Mouse (Mus musculus) induced T-regulatory cell, adult 2 months (primary cell): ENCODE measurements at regions not wholly inside any gene's neighbourhood (a gene's known extent, or its start where the extent isn't known, plus 50 kb on each side); places are given as distances from the start of the nearest gene placed in this dataset.

Source experiments
- DNase-seq: peaks from one replicate; pipeline ENCODE4 v3.0.0-alpha.2; 2012; ENCODE audit warnings: low read depth

- DNase-seq, result no peak
Measured at GRCm38 (mm10) chr13:72691783-72692729, 63.4 kb downstream of the Irx2 start.

DNA sequence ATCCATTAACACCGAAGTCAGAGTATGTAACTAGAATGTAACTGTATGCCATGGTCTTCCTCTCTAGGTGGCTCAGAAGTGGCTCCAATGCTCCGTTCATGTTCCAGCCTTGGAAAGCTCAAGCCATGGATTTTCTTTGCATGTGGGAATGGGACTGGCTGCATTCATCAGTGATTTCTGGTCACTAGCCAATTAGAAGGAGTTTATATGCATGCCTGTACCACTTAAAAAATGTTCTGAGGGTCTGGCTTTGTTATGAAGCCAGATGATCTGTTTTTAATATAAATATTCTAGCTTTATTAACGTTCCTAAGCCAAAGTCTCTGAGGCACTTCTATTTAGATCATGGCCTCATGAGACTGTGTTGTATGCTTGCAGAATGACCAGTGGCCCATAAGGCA is 78.8 kb downstream of the Irx2 start:
- DNase-seq, result no peak

GRCm38 (mm10) chr13:72708728-72709127 is 80.1 kb downstream of the Irx2 start:
- no peak for DNase-seq

DNA sequence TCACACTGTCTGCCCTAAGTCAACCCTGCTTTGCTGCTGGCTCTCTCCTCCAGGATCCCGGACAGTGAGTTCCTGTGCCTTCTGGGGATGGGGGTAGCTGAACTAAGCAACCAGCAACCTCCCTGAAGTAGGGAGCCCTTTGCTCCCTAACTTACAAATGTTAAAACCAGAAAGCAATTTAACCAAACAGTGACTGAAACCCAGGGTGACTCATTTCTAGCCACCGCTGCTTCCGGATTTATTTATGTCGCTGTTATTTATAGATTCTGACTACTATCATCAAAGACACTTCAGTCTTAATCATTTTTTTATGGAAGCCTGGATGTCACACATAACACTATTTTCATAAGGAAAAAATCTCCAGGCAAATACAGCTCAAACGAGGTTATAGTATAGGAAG is 81.4 kb downstream of the Irx2 start:
- no peak for DNase-seq

DNA sequence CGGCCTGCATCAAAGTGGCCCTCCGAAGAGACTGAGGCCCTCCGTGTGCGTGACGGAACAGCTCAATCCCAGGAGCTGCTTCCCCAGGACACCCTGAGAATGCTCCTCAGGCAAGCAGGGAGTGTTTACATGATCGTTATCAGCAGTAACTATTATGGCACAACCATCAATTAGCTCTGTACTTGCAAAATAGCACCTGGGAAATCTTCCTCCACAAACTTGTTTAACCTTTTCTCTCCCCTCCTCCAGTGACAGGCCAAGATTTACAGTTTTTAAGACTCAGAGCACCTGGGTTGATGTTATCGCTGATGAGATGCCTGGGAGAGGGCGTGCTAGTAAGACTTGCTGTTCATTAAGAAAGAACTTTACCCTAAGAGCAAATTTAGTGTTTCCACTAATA is 82.5 kb downstream of the Irx2 start:
- no peak for DNase-seq

DNA sequence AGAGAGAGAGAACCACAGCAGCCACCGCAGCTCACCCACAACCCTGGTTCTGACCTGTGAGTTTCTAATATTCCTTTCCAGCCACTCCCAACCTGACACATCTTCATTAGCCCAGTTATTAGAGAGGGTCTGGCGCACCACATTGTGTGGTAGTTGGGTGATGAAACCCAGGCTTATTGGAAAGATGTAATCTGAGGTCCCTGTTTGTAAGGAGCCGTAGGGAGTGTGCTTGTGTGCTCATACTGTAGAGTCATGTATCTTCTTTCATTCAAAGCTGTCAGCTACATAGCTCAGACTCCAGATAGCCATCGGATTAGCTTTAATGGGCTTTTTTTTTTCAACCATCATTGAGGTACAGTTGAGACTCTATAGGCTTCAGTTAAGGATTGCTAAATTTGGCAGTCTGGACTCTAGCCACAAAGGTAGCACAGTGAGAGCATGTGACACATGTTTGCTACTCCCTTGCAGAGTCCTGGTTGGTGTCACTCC is 83.3 kb downstream of the Irx2 start:
- no peak for DNase-seq

GRCm38 (mm10) chr13:72714793-72715192 is 86.2 kb downstream of the Irx2 start:
- no peak for DNase-seq

GRCm38 (mm10) chr13:72715959-72716680 is 87.5 kb downstream of the Irx2 start:
- no peak for DNase-seq

- DNase-seq, result no peak
Measured at GRCm38 (mm10) chr13:72727126-72727525, 98.5 kb downstream of the Irx2 start.

- no peak for DNase-seq
Measured at GRCm38 (mm10) chr13:72735916-72736315, 107.3 kb downstream of the Irx2 start.

GRCm38 (mm10) chr13:72736992-72737391 is 108.4 kb downstream of the Irx2 start:
- DNase-seq, result no peak

DNA sequence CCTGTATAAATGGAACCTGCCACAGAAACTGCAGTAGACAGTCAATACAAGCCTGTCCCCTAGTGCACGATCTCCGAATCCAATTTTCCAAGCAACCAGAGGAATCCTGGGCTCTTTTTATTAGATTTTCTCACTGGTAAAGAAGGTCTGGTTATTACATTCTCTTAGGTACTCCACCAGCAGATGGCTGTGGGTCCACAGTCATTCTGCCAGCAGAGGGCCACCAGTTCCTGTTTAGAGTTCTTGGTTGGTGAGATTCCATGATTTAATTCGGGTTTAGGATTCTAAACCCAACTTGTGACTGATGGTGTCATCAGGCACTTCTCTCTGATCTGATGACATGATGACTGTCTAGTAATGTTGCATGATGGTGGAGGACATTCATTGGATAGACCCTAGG is 118.6 kb downstream of the Irx2 start:
- no peak for DNase-seq

- no peak for DNase-seq
Measured at GRCm38 (mm10) chr13:72755036-72755435, 126.4 kb downstream of the Irx2 start.

DNA sequence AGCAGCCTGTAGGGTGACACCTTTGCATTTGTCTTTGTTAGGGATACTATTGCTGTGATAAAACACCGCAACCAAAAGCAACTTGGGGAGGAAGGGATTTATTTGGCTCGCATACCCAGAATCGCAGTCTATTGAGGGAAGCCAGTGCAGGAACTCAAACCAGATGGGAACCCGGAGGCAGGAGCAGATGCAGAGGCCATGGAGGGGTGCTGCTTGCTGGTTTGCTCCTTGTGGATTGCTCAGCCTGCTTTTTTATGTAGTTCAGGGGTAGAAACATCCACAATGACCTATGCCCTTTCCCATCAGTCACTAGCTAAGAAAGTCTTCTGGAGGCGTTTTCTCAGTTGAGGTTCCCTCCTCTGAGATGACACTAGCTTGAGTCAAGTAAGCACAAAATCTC is 133.9 kb downstream of the Irx2 start:
- no peak for DNase-seq

- DNase-seq, result no peak
Measured at GRCm38 (mm10) chr13:72763337-72763736, 134.7 kb downstream of the Irx2 start.

DNA sequence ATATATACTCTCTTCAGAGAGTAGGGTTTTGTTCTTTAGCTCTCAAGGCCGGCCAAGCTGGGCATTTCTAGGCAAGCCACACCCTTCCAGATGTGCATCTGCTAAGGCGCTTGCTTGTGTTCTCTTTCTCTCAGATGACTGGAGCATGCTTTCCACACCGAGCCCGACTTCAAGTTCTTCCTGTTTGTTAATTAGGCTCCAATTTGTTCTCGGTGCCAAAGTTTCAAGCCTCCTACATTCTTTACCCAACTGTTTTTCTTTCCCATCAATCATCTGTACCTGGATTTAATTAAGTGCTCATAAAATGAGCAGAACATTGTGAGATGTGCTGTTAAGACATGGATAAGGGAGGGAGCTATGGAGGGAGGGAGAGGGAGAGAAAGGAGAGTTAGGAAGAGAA is 138.7 kb downstream of the Irx2 start:
- DNase-seq, result no peak

GRCm38 (mm10) chr13:72769007-72769595 is 140.5 kb downstream of the Irx2 start:
- DNase-seq, result no peak

- DNase-seq, result no peak
Measured at GRCm38 (mm10) chr13:72783026-72783726, 154.6 kb downstream of the Irx2 start.

GRCm38 (mm10) chr13:72783727-72784070 is 155.1 kb downstream of the Irx2 start:
- no peak for DNase-seq

DNA sequence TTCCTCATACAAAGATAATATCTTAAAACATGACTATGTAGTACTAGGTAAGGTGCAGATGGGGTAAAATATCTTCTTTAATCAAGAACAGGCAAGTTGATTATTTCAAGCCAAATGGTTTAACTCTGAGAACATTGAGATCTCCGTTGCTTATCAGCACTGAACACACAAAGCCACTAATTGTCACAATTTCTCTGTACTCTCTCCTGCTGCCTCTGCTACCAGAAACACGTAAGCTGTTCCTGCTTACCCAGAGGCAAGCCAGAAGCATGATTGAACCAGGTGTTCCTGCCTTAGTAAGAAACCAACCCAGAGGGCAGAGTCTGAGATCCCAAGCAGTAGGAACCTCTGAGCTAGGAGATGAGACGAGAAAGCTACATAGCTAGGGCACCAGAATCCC is 164.1 kb downstream of the Irx2 start:
- no peak for DNase-seq

GRCm38 (mm10) chr13:72800021-72800420 is 171.4 kb downstream of the Irx2 start:
- no peak for DNase-seq

DNA sequence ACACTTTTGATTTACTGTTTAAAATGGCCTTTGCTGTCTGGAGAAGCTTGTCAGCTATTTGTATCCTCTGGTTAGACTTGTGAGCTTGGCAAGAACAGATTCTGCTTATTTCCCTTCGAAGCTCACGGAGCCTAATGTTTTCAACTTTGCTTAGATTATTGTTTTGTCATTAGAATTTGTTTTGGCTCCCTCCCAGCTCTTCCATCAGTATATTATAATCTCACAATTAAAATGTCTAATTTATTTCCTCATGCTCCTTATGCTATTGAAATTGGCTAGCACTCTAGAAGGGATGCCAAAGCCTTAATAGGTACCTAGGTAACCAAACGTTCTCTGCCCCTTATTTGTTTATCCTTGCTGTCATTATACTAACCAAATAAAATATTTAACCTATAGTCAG is 171.9 kb downstream of the Irx2 start:
- no peak for DNase-seq
